Mouse (Mus musculus) E14TG2a.4 (cell line): Measurements from ENCODE around the gene Eif4e.

Experiments used
- H3K27me3 ChIP-seq: 2 replicates; pipeline ENCODE4 v1.6.1; 2014; ENCODE audit warnings: low read length, control low read depth; ENCODE audit not compliant: insufficient read depth
- H3K36me3 ChIP-seq: 2 replicates; pipeline ENCODE4 v1.6.1; 2014; ENCODE audit warnings: low read length, control low read depth; ENCODE audit not compliant: insufficient read depth
- H3K4me1 ChIP-seq: replicated peaks from 2 replicates; pipeline ENCODE4 v1.6.1; 2014; ENCODE audit warnings: low read depth, low read length, control low read depth
- H3K4me3 ChIP-seq: replicated peaks from 2 replicates; pipeline ENCODE4 v1.5.1; 2014; ENCODE audit warnings: mild to moderate bottlenecking, low read length
- H3K9me3 ChIP-seq: 2 replicates; pipeline ENCODE4 v1.6.1; 2014; ENCODE audit warnings: low read length, control low read depth
- CTCF ChIP-seq: conservative IDR thresholded peaks from 2 replicates; pipeline ENCODE4 v1.5.1; 2014; ENCODE audit warnings: low read length
- NANOG ChIP-seq: IDR thresholded peaks from 2 replicates; pipeline ENCODE4 v1.6.1; 2014; ENCODE audit warnings: borderline replicate concordance, low read length, mixed read lengths
- POU5F1 ChIP-seq: IDR thresholded peaks from 2 replicates; pipeline ENCODE4 v1.6.1; 2014; ENCODE audit warnings: low read length, borderline replicate concordance

The Eif4e gene

GRCm38 (mm10) chr3:138510471-138510870, 15.5 kb upstream of the Eif4e start:
- no peaks in the 10 kb centered on the region for H3K36me3 ChIP-seq
- H3K27me3 ChIP-seq = no peaks in the 10 kb centered on the region; the same call in 1 of the 2 replicates
- H3K4me1 ChIP-seq = peaks cover 9% of the 10 kb centered on the region
- H3K9me3 ChIP-seq = no peaks in the 10 kb centered on the region
- TF ChIP-seq POU5F1 (no peak), CTCF (no peak), NANOG (no peak)
- H3K4me3 ChIP-seq = no peak overlapping the region

- Histone ChIP-seq H3K4me3 (no peak overlapping the region), H3K27me3 (no peaks in the 10 kb centered on the region; the same call in 1 of the 2 replicates), H3K4me1 (peaks cover 16% of the 10 kb centered on the region), H3K9me3 (no peaks in the 10 kb centered on the region), H3K36me3 (no peaks in the 10 kb centered on the region)
- TF ChIP-seq CTCF (no peak), NANOG (no peak), POU5F1 (no peak)
Measured at GRCm38 (mm10) chr3:138513243-138513642, 12.7 kb upstream of the Eif4e start.

- H3K9me3 ChIP-seq = no peaks in the 10 kb centered on the region
Measured at GRCm38 (mm10) chr3:138514749-138515148, 11.2 kb upstream of the Eif4e start.

GRCm38 (mm10) chr3:138515656-138516370, 10.2 kb upstream of the Eif4e start:
- peaks cover 6% of the 10 kb centered on the region for H3K27me3 ChIP-seq
- H3K9me3 ChIP-seq = no peaks in the 10 kb centered on the region
- TF ChIP-seq NANOG (no peak), CTCF (no peak), POU5F1 (no peak)
- no peak overlapping the region for H3K4me3 ChIP-seq
- peaks cover 16% of the 10 kb centered on the region for H3K4me1 ChIP-seq
- H3K36me3 ChIP-seq = no peaks in the 10 kb centered on the region

More at GRCm38 (mm10) chr3:138514749-138515148, 11.2 kb upstream of the Eif4e start:
- Histone ChIP-seq H3K4me1 (peaks cover 16% of the 10 kb centered on the region), H3K36me3 (no peaks in the 10 kb centered on the region), H3K27me3 (no peaks in the 10 kb centered on the region; the same call in 1 of the 2 replicates), H3K4me3 (no peak overlapping the region)
- no peak for TF ChIP-seq CTCF

GRCm38 (mm10) chr3:138517881-138518280, 8.1 kb upstream of the Eif4e start:
- Histone ChIP-seq H3K4me1 (peaks cover 16% of the 10 kb centered on the region), H3K27me3 (peaks cover 19% of the 10 kb centered on the region), H3K4me3 (no peak overlapping the region), H3K9me3 (no peaks in the 10 kb centered on the region), H3K36me3 (no peaks in the 10 kb centered on the region)
- no peak for TF ChIP-seq NANOG
- peak; percentile 79 for TF ChIP-seq CTCF
- no peak for TF ChIP-seq POU5F1

- Histone ChIP-seq H3K36me3 (no peaks in the 10 kb centered on the region), H3K9me3 (no peaks in the 10 kb centered on the region), H3K4me3 (no peak overlapping the region), H3K4me1 (peaks cover 12% of the 10 kb centered on the region), H3K27me3 (peaks cover 21% of the 10 kb centered on the region)
- TF ChIP-seq NANOG = no peak
Measured at GRCm38 (mm10) chr3:138519218-138519617, 6.8 kb upstream of the Eif4e start.

GRCm38 (mm10) chr3:138523956-138524355, 2.0 kb upstream of the Eif4e start:
- peaks cover 19% of the 10 kb centered on the region for H3K4me1 ChIP-seq
- H3K9me3 ChIP-seq = no peaks in the 10 kb centered on the region
- H3K36me3 ChIP-seq = no peaks in the 10 kb centered on the region
- peaks cover 32% of the 10 kb centered on the region for H3K27me3 ChIP-seq
- no peak overlapping the region for H3K4me3 ChIP-seq
- TF ChIP-seq CTCF = no peak
- no peak for TF ChIP-seq NANOG
- TF ChIP-seq POU5F1 = no peak

GRCm38 (mm10) chr3:138525494-138525893, 485 bp upstream of the Eif4e start:
- H3K9me3 ChIP-seq = no peaks in the 10 kb centered on the region
- H3K4me3 ChIP-seq = peak overlapping the region; percentile 89; the same call in 1 of the 2 replicates
- TF ChIP-seq POU5F1 = no peak
- TF ChIP-seq NANOG = no peak
- no peak for TF ChIP-seq CTCF
- peaks cover under 1% of the 10 kb centered on the region; the same call in 1 of the 2 replicates for H3K36me3 ChIP-seq
- peaks cover 32% of the 10 kb centered on the region for H3K4me1 ChIP-seq
- peaks cover 29% of the 10 kb centered on the region for H3K27me3 ChIP-seq
